Mouse (Mus musculus): ENCODE measurements around the gene Pes1.

DNA sequence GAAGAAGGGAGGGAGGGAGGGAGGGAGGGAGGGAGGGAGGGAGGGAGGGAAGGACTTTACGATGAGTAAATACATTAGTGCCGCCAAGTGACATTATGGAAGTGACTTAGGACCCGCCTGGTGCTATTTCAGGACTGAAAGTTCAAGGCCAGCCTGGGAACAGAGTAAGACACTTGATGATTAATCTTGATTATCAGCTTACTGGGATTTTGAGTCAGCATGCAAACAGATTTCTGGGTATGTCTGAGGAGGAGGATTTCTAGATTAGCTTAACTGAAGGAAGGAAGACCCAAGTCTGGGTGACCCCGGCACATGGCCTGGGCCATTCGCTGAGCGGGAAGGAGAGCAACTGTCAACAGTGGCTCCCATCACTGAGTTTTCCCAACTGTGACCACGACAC, 43.3 kb upstream of the Pes1 start:
- TF ChIP-seq CTCF (IDR thresholded peaks at IDR 0.05; ENCODE audit: low read depth, low read length), result no peak
- TF ChIP-seq POLR2A (IDR thresholded peaks at IDR 0.05; ENCODE audit: borderline replicate concordance, low read depth, low read length), result no peak
